Mouse (Mus musculus) CH12.LX (cell line): Measurements from ENCODE around the gene Mansc1.

ENCODE experiments used
- CTCF ChIP-seq, 2 experiments: IDR thresholded peaks in 1 of 2; conservative IDR thresholded peaks in 1 of 2; 2 replicates each; pipeline ENCODE4 v1.5.1; 2011 to 2012; ENCODE audit warnings: low read depth in 2 of 2, low read length in 2 of 2, improper control_type of control experiment in 1 of 2, inconsistent platforms in 1 of 2, mild to moderate bottlenecking in 1 of 2, moderate library complexity in 1 of 2
- MEF2A ChIP-seq: IDR thresholded peaks from 2 replicates; pipeline ENCODE4 v1.6.1; 2014; ENCODE audit warnings: low read depth, mild to moderate bottlenecking, inconsistent platforms, low read length, improper control_type of control experiment, borderline replicate concordance
- POLR2A ChIP-seq: IDR thresholded peaks from 2 replicates; pipeline ENCODE4 v1.6.1; 2011; ENCODE audit warnings: low read depth, mild to moderate bottlenecking, improper control_type of control experiment, low read length
- POLR2AphosphoS2 ChIP-seq: IDR thresholded peaks from 2 replicates; pipeline ENCODE4 v1.6.1; 2011; ENCODE audit warnings: low read depth, low read length, improper control_type of control experiment
- ZC3H11A ChIP-seq: IDR thresholded peaks from 2 replicates; pipeline ENCODE4 v1.6.1; 2012; ENCODE audit warnings: low read depth, mild to moderate bottlenecking, inconsistent platforms, low read length, improper control_type of control experiment
- ZMIZ1 ChIP-seq: IDR thresholded peaks from 2 replicates; pipeline ENCODE4 v1.6.1; 2012; ENCODE audit warnings: low read depth, mild to moderate bottlenecking, inconsistent platforms, low read length, improper control_type of control experiment
- ZNF384 ChIP-seq: IDR thresholded peaks from 2 replicates; pipeline ENCODE4 v1.6.1; 2012; ENCODE audit warnings: low read depth, low read length, improper control_type of control experiment, inconsistent platforms

GRCm38 (mm10) chr6:134648356-134648755 lies 16.1 kb upstream of the Mansc1 start:
- TF ChIP-seq POLR2AphosphoS2, result no peak
- TF ChIP-seq ZNF384, result no peak
- no peak for TF ChIP-seq CTCF (conservative IDR thresholded peaks at IDR 0.05 in 1 of 2, IDR thresholded peaks at IDR 0.05 in 1 of 2; ENCODE audit: low read depth in 2 of 2, low read length in 2 of 2)
- TF ChIP-seq ZMIZ1, result no peak
- no peak for TF ChIP-seq MEF2A
- no peak for TF ChIP-seq ZC3H11A
- no peak for TF ChIP-seq POLR2A
